Mouse (Mus musculus) CH12.LX (cell line): ENCODE data around the gene Poc1b. TPM values are rescaled to one million over a fixed set of nuclear protein-coding genes. Genes with fewer than 3 reads are reported as not detected.

Experiments
- DNase-seq: peaks from one replicate; pipeline ENCODE4 v3.0.0-alpha.2; 2013; ENCODE audit errors: extremely low read depth
- H3K27ac ChIP-seq: 2 replicates; pipeline ENCODE4 v1.5.1; 2012; ENCODE audit warnings: low read depth, mild to moderate bottlenecking, control low read depth, moderate library complexity; ENCODE audit not compliant: insufficient read depth
- H3K27me3 ChIP-seq: replicated peaks from 2 replicates; pipeline ENCODE3; 2012; ENCODE audit warnings: inconsistent platforms
- H3K36me3 ChIP-seq, 2 experiments: replicated peaks in 1 of 2; 2 replicates each; pipeline versions ENCODE3 to v1.6.1; 2012; ENCODE audit warnings: inconsistent platforms in 1 of 2, low read length in 1 of 2, mild to moderate bottlenecking in 1 of 2, mixed read lengths in 1 of 2, moderate library complexity in 1 of 2; ENCODE audit not compliant: control insufficient read depth in 1 of 2, insufficient read depth in 1 of 2
- H3K4me1 ChIP-seq, 2 experiments: 2 replicates each; pipeline ENCODE4 v1.6.1; 2012; ENCODE audit warnings: inconsistent platforms in 1 of 2, moderate library complexity in 1 of 2; ENCODE audit not compliant: insufficient read depth in 2 of 2, control insufficient read depth in 1 of 2
- H3K4me2 ChIP-seq: 2 replicates; pipeline ENCODE4 v1.6.1; 2012; ENCODE audit warnings: low read depth, mild to moderate bottlenecking, control low read depth; ENCODE audit not compliant: poor library complexity, insufficient read depth, severe bottlenecking
- H3K4me3 ChIP-seq, 3 experiments: fragments of 150-350 bp in 1 of 3; sonication (generic) in 1 of 3; replicated peaks in 1 of 3; 2 replicates each; pipeline versions ENCODE3 to v1.5.1; 2011 to 2012; ENCODE audit warnings: low read depth in 2 of 3, low read length in 2 of 3, mild to moderate bottlenecking in 2 of 3, moderate library complexity in 2 of 3, control low read depth in 1 of 3, improper control_type of control experiment in 1 of 3, inconsistent platforms in 1 of 3, mixed read lengths in 1 of 3; ENCODE audit not compliant: poor library complexity in 1 of 3
- H3K79me2 ChIP-seq: replicated peaks from 2 replicates; pipeline ENCODE4 v1.6.1; 2012; ENCODE audit warnings: mild to moderate bottlenecking, moderate library complexity; ENCODE audit not compliant: control insufficient read depth, poor library complexity, insufficient read depth, severe bottlenecking; ENCODE audit errors: extremely low read depth
- H3K9ac ChIP-seq: 2 replicates; pipeline ENCODE4 v1.6.1; 2012; ENCODE audit warnings: low read depth, mild to moderate bottlenecking, control low read depth, moderate library complexity; ENCODE audit not compliant: insufficient read depth
- H3K9me3 ChIP-seq: replicated peaks from 2 replicates; pipeline ENCODE3; 2012; ENCODE audit warnings: low read length, inconsistent platforms, mixed read lengths
- BHLHE40 ChIP-seq: IDR thresholded peaks from 2 replicates; pipeline ENCODE4 v1.6.1; 2011; ENCODE audit warnings: mild to moderate bottlenecking, low read depth, low read length, improper control_type of control experiment
- CHD2 ChIP-seq: IDR thresholded peaks from 2 replicates; pipeline ENCODE4 v1.6.1; 2011; ENCODE audit warnings: low read length, improper control_type of control experiment
- E2F4 ChIP-seq: IDR thresholded peaks from 2 replicates; pipeline ENCODE4 v1.6.1; 2011; ENCODE audit warnings: low read depth, low read length, improper control_type of control experiment; ENCODE audit not compliant: insufficient replicate concordance
- ETS1 ChIP-seq: conservative IDR thresholded peaks from 2 replicates; pipeline ENCODE4 v1.6.1; 2012; ENCODE audit warnings: low read depth, mild to moderate bottlenecking, inconsistent platforms, low read length, improper control_type of control experiment, moderate library complexity
- GABPA ChIP-seq: IDR thresholded peaks from 2 replicates; pipeline ENCODE4 v1.6.1; 2012; ENCODE audit warnings: low read depth, low read length, improper control_type of control experiment, inconsistent platforms; ENCODE audit not compliant: insufficient replicate concordance
- JUN ChIP-seq: IDR thresholded peaks from 2 replicates; pipeline ENCODE4 v1.6.1; 2011; ENCODE audit warnings: low read depth, mild to moderate bottlenecking, low read length, improper control_type of control experiment, moderate library complexity; ENCODE audit not compliant: insufficient read depth
- JUND ChIP-seq: conservative IDR thresholded peaks from 2 replicates; pipeline ENCODE4 v1.6.1; 2011; ENCODE audit warnings: low read depth, low read length, improper control_type of control experiment
- MAX ChIP-seq: IDR thresholded peaks from 2 replicates; pipeline ENCODE4 v1.6.1; 2011; ENCODE audit warnings: low read length, improper control_type of control experiment
- MAZ ChIP-seq: IDR thresholded peaks from 2 replicates; pipeline ENCODE4 v1.6.1; 2012; ENCODE audit warnings: low read depth, mild to moderate bottlenecking, inconsistent platforms, low read length, improper control_type of control experiment, moderate library complexity
- MXI1 ChIP-seq: IDR thresholded peaks from 2 replicates; pipeline ENCODE4 v1.6.1; 2011; ENCODE audit warnings: mild to moderate bottlenecking, low read depth, low read length, improper control_type of control experiment
- POLR2A ChIP-seq: IDR thresholded peaks from 2 replicates; pipeline ENCODE4 v1.6.1; 2011; ENCODE audit warnings: low read depth, mild to moderate bottlenecking, improper control_type of control experiment, low read length
- TCF12 ChIP-seq: IDR thresholded peaks from 2 replicates; pipeline ENCODE4 v1.6.1; 2014; ENCODE audit warnings: low read depth, mild to moderate bottlenecking, inconsistent platforms, low read length, improper control_type of control experiment
- UBTF ChIP-seq: IDR thresholded peaks from 2 replicates; pipeline ENCODE4 v1.6.1; 2012; ENCODE audit warnings: low read depth, mild to moderate bottlenecking, inconsistent platforms, low read length, improper control_type of control experiment, moderate library complexity
- USF2 ChIP-seq: conservative IDR thresholded peaks from 2 replicates; pipeline ENCODE4 v1.6.1; 2011; ENCODE audit warnings: low read depth, low read length, improper control_type of control experiment
- ZMIZ1 ChIP-seq: IDR thresholded peaks from 2 replicates; pipeline ENCODE4 v1.6.1; 2012; ENCODE audit warnings: low read depth, mild to moderate bottlenecking, inconsistent platforms, low read length, improper control_type of control experiment
- dilution Hi-C: fragments of 300-500 bp; cut with MboI; formaldehyde crosslinking; loops from 2 replicates; pipeline ENCODE4 v1.14.3; 2020; ENCODE audit warnings: low sequenced_read_pairs; ENCODE audit not compliant: extremely low pct_unique_long_range_greater_than_20kb, extremely low pct_ligation_motif_present
- in situ Hi-C: fragments of 300-500 bp; cut with MboI; formaldehyde crosslinking; loops from 3 replicates; pipeline ENCODE4 v1.14.3; 2019; ENCODE audit warnings: low sequenced_read_pairs, low pct_ligation_motif_present, low pct_unique_long_range_greater_than_20kb, mixed read lengths
- polyA plus RNA-seq: library from polyadenylated mRNA; unstranded; fragments of >175 nt; gene quantifications from 2 replicates; pipeline ENCODE4 v1.2.1, GENCODE M21; 2012; ENCODE audit warnings: low read depth; ENCODE audit not compliant: insufficient read length
- total RNA-seq, 2 experiments: library from RNA; depleted of rRNA; stranded (reverse); fragments of 300-350 nt in 1 of 2; fragments of >200 nt in 1 of 2; gene quantifications; 2 replicates each; pipeline ENCODE4 v1.2.3; 2012 to 2014

Poc1b gene
- total and polyA plus RNA-seq, 3 experiments, result 3.8 to 18.2 (median 5.6) TPM

DNA sequence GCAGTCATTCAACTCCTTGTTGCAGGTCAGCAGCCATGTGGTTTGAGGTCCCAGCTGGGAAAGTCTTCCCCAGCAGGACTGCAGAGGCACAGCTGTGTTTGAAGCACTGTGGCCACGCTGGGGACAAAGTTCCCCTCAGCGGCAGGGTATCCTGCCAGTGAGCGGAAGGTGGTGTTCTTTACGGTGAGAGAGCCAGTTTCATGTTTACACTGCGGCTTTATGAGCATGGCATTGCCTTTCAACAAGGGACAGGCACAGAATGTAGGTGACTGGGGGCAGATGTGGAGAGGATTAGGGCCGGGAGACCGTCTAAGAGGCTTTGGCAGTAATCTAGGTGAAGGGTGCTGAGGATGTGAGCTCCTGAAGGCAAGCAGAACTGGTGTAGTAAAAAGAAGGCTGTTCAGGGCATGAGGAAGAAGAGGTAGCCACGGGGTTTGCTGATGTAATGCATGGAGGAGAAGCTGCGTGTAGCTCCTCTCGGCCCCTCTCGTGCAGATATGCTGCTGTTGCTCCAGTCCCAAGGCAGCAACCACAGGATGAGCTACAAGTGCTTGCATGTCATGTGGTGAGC is 20.9 kb downstream of the Poc1b start:
- H3K4me3 ChIP-seq, result no peak overlapping the region
- H3K27me3 ChIP-seq, result no peaks in the 10 kb centered on the region
- H3K9me3 ChIP-seq, result no peaks in the 10 kb centered on the region
- peak; percentile 52 for DNase-seq
- dilution Hi-C loops (no loop called here), in situ Hi-C loops (no loop called here)
- H3K4me1 ChIP-seq, result peaks cover 8 to 59% of the 10 kb centered on the region in 2 experiments; a peak in 3 of 4 replicates
- peak overlapping the region; percentile 10 for H3K27ac ChIP-seq
- H3K36me3 ChIP-seq, result peaks cover 4 to 54% of the 10 kb centered on the region in 2 experiments
- H3K9ac ChIP-seq, result no peak overlapping the region
- H3K79me2 ChIP-seq, result no peaks in the 10 kb centered on the region
- no peak overlapping the region for H3K4me2 ChIP-seq
- TF ChIP-seq MAZ (no peak), ETS1 (peak; percentile 64), MAX (peak; percentile 31; the same call in 1 of the 2 replicates)

- no peak for TF ChIP-seq ZMIZ1
- no peak for TF ChIP-seq ETS1
- no peak for TF ChIP-seq E2F4
- TF ChIP-seq JUN, result no peak
- TF ChIP-seq USF2, result no peak
- no peak for TF ChIP-seq MXI1
- TF ChIP-seq TCF12, result no peak
- no peak for TF ChIP-seq BHLHE40
- no peak for TF ChIP-seq UBTF
- TF ChIP-seq POLR2A, result no peak
- TF ChIP-seq GABPA, result no peak
- TF ChIP-seq CHD2, result no peak
- TF ChIP-seq JUND, result no peak
Measured at GRCm38 (mm10) chr10:99130611-99131010, 23.8 kb downstream of the Poc1b start.

More at GRCm38 (mm10) chr10:99130611-99131010, 23.8 kb downstream of the Poc1b start:
- peak; percentile 21 for DNase-seq
- in situ Hi-C loops, result no loop called here
- Histone ChIP-seq H3K9ac (no peak overlapping the region), H3K36me3 (peaks cover 8 to 59% of the 10 kb centered on the region in 2 experiments), H3K27me3 (no peaks in the 10 kb centered on the region), H3K27ac (no peak overlapping the region), H3K4me3 (no peak overlapping the region), H3K4me1 (peaks cover 8 to 63% of the 10 kb centered on the region in 2 experiments; a peak in 3 of 4 replicates), H3K9me3 (no peaks in the 10 kb centered on the region), H3K4me2 (no peak overlapping the region), H3K79me2 (no peaks in the 10 kb centered on the region)
- dilution Hi-C loops, result no loop called here
